Mouse (Mus musculus) stomach, embryonic 14.5 days (tissue): Measurements from ENCODE around the gene Maml2. TPM values are rescaled to one million over a fixed set of nuclear protein-coding genes. Genes with fewer than 3 reads are reported as not detected.

Experiments
- ATAC-seq: fragments of 200-750 bp; cut with Nextera tagmentation; 2 replicates; pipeline ENCODE4 v1.8.0; 2017; ENCODE audit warnings: low read depth, moderate TSS enrichment; ENCODE audit not compliant: insufficient number of reproducible peaks, insufficient read depth, low FRiP score
- H3K27ac ChIP-seq: fragments of 300-500 bp; sonication (generic); 2 replicates; pipeline ENCODE4 v1.5.1; 2014; ENCODE audit warnings: mild to moderate bottlenecking, low read length, moderate library complexity, mixed read lengths
- H3K27me3 ChIP-seq: fragments of 300-500 bp; sonication (generic); 2 replicates; pipeline ENCODE4 v1.6.1; 2014; ENCODE audit warnings: low read length, control low read depth, mixed read lengths; ENCODE audit not compliant: control insufficient read depth, insufficient read depth
- H3K36me3 ChIP-seq: fragments of 300-500 bp; sonication (generic); 2 replicates; pipeline ENCODE4 v1.6.1; 2014; ENCODE audit warnings: mild to moderate bottlenecking, control low read depth, low read length, moderate library complexity, mixed read lengths; ENCODE audit not compliant: control insufficient read depth, insufficient read depth
- H3K4me1 ChIP-seq: fragments of 300-500 bp; sonication (generic); 2 replicates; pipeline ENCODE4 v1.6.1; 2014; ENCODE audit warnings: low read length, control low read depth, mixed read lengths; ENCODE audit not compliant: control insufficient read depth, insufficient read depth
- H3K4me2 ChIP-seq: fragments of 300-500 bp; sonication (generic); replicated peaks from 2 replicates; pipeline ENCODE4 v1.6.1; 2014; ENCODE audit warnings: low read depth, low read length, control low read depth
- H3K4me3 ChIP-seq: fragments of 300-500 bp; sonication (generic); 2 replicates; pipeline ENCODE4 v1.5.1; 2014; ENCODE audit warnings: low read depth, low read length, control low read depth
- H3K9ac ChIP-seq: fragments of 300-500 bp; sonication (generic); replicated peaks from 2 replicates; pipeline ENCODE4 v1.6.1; 2014; ENCODE audit warnings: low read depth, mild to moderate bottlenecking, control low read depth, low read length, moderate library complexity, mixed read lengths
- H3K9me3 ChIP-seq: fragments of 300-500 bp; sonication (generic); 2 replicates; pipeline ENCODE4 v1.6.1; 2016; ENCODE audit warnings: low read depth, low read length, control low read depth; ENCODE audit not compliant: control insufficient read depth
- WGBS: fragments of 180-500 bp; shearing (Covaris S2); extraction: QIAGEN DNeasy Blood & Tissue Kit; methylation state at CpG from one replicate; pipeline ENCODE4 v1.1.7; 2014; 5-methylcytosine and 5-hydroxymethylcytosine counted together
- polyA plus RNA-seq: library from polyadenylated mRNA; unstranded; fragments of >200 nt; fragmentation: Nextera tagmentation; extraction: Ambion mirVana; gene quantifications from 2 replicates; pipeline ENCODE4 v1.2.1, GENCODE M21; 2014

Gene Maml2
- polyA plus RNA-seq, 1 experiment from 2014 or later = 12.7 TPM

- 74% methylated on average over 8 of the region's 8 CpGs for WGBS
- peaks cover 5% of the 10 kb centered on the region; the same call in 1 of the 2 replicates for H3K4me1 ChIP-seq
- H3K27me3 ChIP-seq = no peaks in the 10 kb centered on the region
- no peak overlapping the region for H3K4me3 ChIP-seq
- H3K9me3 ChIP-seq = no peaks in the 10 kb centered on the region
- no peak overlapping the region for H3K27ac ChIP-seq
- H3K4me2 ChIP-seq = no peak overlapping the region
- no peak overlapping the region for H3K9ac ChIP-seq
- H3K36me3 ChIP-seq = no peaks in the 10 kb centered on the region
- no peak for ATAC-seq
Measured at GRCm38 (mm10) chr9:13607609-13608185, 309.9 kb downstream of the Maml2 start.

DNA sequence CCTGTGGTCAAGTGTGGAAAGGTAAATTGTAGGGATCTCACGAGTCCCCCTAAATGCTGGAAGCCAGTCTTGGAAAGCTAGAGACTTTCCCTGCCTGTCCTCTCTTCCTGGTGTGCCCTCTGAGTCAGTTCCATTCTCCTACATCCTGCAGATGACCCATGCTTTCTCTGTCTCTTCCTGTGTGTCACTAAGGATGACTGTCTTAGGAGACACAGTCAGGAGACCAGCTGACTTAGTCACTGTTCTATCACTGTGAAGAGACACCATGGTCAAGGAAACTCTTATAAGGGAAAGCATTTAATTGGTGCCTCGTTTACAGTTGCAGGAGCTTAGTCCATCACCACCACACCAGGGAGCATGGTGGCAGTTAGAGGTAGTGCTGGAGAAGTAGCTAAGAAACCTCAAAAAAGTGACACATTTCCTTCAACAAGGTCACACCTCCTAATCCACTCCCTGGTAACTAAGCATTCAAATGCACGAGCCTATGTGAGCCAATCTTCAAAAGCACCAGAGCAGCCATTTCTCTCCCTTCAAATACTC lies 310.8 kb downstream of the Maml2 start:
- Histone ChIP-seq H3K9ac (no peak overlapping the region), H3K27me3 (no peaks in the 10 kb centered on the region), H3K27ac (no peak overlapping the region), H3K36me3 (no peaks in the 10 kb centered on the region), H3K4me1 (peaks cover 11% of the 10 kb centered on the region; the same call in 1 of the 2 replicates), H3K4me3 (no peak overlapping the region), H3K4me2 (no peak overlapping the region), H3K9me3 (no peaks in the 10 kb centered on the region)
- 48% methylated on average over 3 of the region's 3 CpGs for WGBS
- ATAC-seq = no peak

GRCm38 (mm10) chr9:13611561-13611960 lies 313.8 kb downstream of the Maml2 start:
- Histone ChIP-seq H3K27me3 (no peaks in the 10 kb centered on the region), H3K36me3 (no peaks in the 10 kb centered on the region), H3K9ac (no peak overlapping the region), H3K27ac (no peak overlapping the region), H3K4me3 (no peak overlapping the region), H3K4me1 (peaks cover 16% of the 10 kb centered on the region; the same call in 1 of the 2 replicates), H3K4me2 (no peak overlapping the region), H3K9me3 (no peaks in the 10 kb centered on the region)
- ATAC-seq = peak; percentile 30; the same call in 1 of the 2 replicates
- WGBS = 37% methylated on average over 3 of the region's 3 CpGs

- Histone ChIP-seq H3K9me3 (no peaks in the 10 kb centered on the region), H3K27me3 (no peaks in the 10 kb centered on the region), H3K9ac (no peak overlapping the region), H3K4me2 (no peak overlapping the region), H3K4me3 (no peak overlapping the region), H3K4me1 (peaks cover 23% of the 10 kb centered on the region; the same call in 1 of the 2 replicates), H3K36me3 (no peaks in the 10 kb centered on the region), H3K27ac (peak overlapping the region; percentile 69)
- 78% methylated on average over 8 of the region's 8 CpGs for WGBS
- ATAC-seq = no peak
Measured at GRCm38 (mm10) chr9:13612371-13612770, 314.6 kb downstream of the Maml2 start.

- peak overlapping the region; percentile 53 for H3K27ac ChIP-seq
- peak; percentile 51; the same call in 1 of the 2 replicates for ATAC-seq
- H3K27me3 ChIP-seq = no peaks in the 10 kb centered on the region
- H3K4me2 ChIP-seq = peak overlapping the region; percentile 20; the same call in 1 of the 2 replicates
- H3K9me3 ChIP-seq = no peaks in the 10 kb centered on the region
- H3K9ac ChIP-seq = no peak overlapping the region
- H3K4me3 ChIP-seq = no peak overlapping the region
- 28% methylated on average over 8 of the region's 8 CpGs for WGBS
- peaks cover 23% of the 10 kb centered on the region; the same call in 1 of the 2 replicates for H3K4me1 ChIP-seq
- no peaks in the 10 kb centered on the region for H3K36me3 ChIP-seq
Measured at GRCm38 (mm10) chr9:13613325-13614268, 315.8 kb downstream of the Maml2 start.

- peak; percentile 60; the same call in 1 of the 2 replicates for ATAC-seq
- H3K4me1 ChIP-seq = peaks cover 23% of the 10 kb centered on the region; the same call in 1 of the 2 replicates
- H3K27me3 ChIP-seq = no peaks in the 10 kb centered on the region
- peak overlapping the region; percentile 81 for H3K27ac ChIP-seq
- no peak overlapping the region for H3K4me3 ChIP-seq
- no peak overlapping the region for H3K4me2 ChIP-seq
- no peaks in the 10 kb centered on the region for H3K36me3 ChIP-seq
- no peak overlapping the region for H3K9ac ChIP-seq
- WGBS = 27% methylated on average over 5 of the region's 5 CpGs
- H3K9me3 ChIP-seq = no peaks in the 10 kb centered on the region
Measured at GRCm38 (mm10) chr9:13616383-13617009, 318.7 kb downstream of the Maml2 start.

- ATAC-seq = no peak
- Histone ChIP-seq H3K9me3 (no peaks in the 10 kb centered on the region), H3K9ac (no peak overlapping the region), H3K27me3 (no peaks in the 10 kb centered on the region), H3K4me2 (no peak overlapping the region), H3K4me3 (no peak overlapping the region), H3K36me3 (no peaks in the 10 kb centered on the region), H3K27ac (no peak overlapping the region), H3K4me1 (peaks cover 11% of the 10 kb centered on the region; the same call in 1 of the 2 replicates)
- 75% methylated on average over 6 of the region's 6 CpGs for WGBS
Measured at GRCm38 (mm10) chr9:13620794-13621193, 323.0 kb downstream of the Maml2 start.

DNA sequence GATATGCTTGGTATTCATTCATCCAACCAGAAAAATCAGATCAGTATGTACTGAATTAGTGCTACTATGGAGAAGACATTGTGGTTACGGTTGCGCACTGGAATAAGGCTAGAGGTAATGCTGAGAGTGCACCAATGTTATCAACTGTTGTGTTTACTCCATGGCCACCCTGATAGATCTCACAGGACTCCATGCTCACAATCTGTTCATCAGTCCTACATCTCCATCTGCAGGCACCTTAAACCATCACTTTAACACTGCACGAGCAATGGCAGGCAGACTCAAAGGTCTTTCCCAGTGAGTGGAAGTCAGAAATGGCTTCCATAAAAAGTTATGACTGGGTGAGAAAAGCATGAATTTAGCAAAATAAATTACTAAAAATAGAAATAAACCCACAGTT lies 324.2 kb downstream of the Maml2 start:
- Histone ChIP-seq H3K4me2 (no peak overlapping the region), H3K27ac (no peak overlapping the region), H3K36me3 (no peaks in the 10 kb centered on the region), H3K27me3 (no peaks in the 10 kb centered on the region), H3K9ac (no peak overlapping the region), H3K9me3 (no peaks in the 10 kb centered on the region), H3K4me1 (peaks cover 4% of the 10 kb centered on the region; the same call in 1 of the 2 replicates), H3K4me3 (no peak overlapping the region)
- no peak for ATAC-seq
- WGBS = 81% methylated on average over 3 of the region's 3 CpGs
